Mouse (Mus musculus) liver, adult 2 months (tissue): Measurements from ENCODE around the gene Zbtb7a. TPM values are rescaled to one million over a fixed set of nuclear protein-coding genes. Genes with fewer than 3 reads are reported as not detected.
A peak's percentile ranks its signal among the peaks of the same experiment; 100 is the strongest.

Experiments used
- DNase-seq: peaks from one replicate; pipeline ENCODE4 v3.0.0-alpha.2; 2011; ENCODE audit warnings: low read depth, low spot score; ENCODE audit errors: extremely low read depth
- H3K27ac ChIP-seq: fragments of 200-500 bp; replicated peaks from 2 replicates; pipeline ENCODE4 v1.5.1; 2012; ENCODE audit warnings: low read depth, mild to moderate bottlenecking, control low read depth, inconsistent platforms, low read length; ENCODE audit not compliant: insufficient read depth
- H3K27me3 ChIP-seq: fragments of 200-500 bp; 2 replicates; pipeline ENCODE4 v1.6.1; 2012; ENCODE audit warnings: mild to moderate bottlenecking, moderate library complexity, low read length, inconsistent platforms; ENCODE audit not compliant: control insufficient read depth, insufficient read depth
- H3K36me3 ChIP-seq: fragments of 200-500 bp; 2 replicates; pipeline ENCODE4 v1.6.1; 2012; ENCODE audit warnings: low read length, inconsistent platforms; ENCODE audit not compliant: control insufficient read depth, insufficient read depth
- H3K4me1 ChIP-seq: fragments of 200-500 bp; 2 replicates; pipeline ENCODE4 v1.6.1; 2011; ENCODE audit warnings: low read length; ENCODE audit not compliant: control insufficient read depth, insufficient read depth
- H3K4me3 ChIP-seq: fragments of 200-500 bp; 2 replicates; pipeline ENCODE4 v1.5.1; 2011; ENCODE audit warnings: low read depth, mild to moderate bottlenecking, control low read depth, low read length, moderate library complexity; ENCODE audit not compliant: insufficient read depth
- H3K79me2 ChIP-seq: fragments of 200-500 bp; 2 replicates; pipeline ENCODE4 v1.6.1; 2012; ENCODE audit warnings: inconsistent platforms, mild to moderate bottlenecking, low read length, moderate library complexity; ENCODE audit not compliant: control insufficient read depth, insufficient read depth
- H3K9ac ChIP-seq: fragments of 200-500 bp; 2 replicates; pipeline ENCODE4 v1.6.1; 2012; ENCODE audit warnings: low read depth, mild to moderate bottlenecking, control low read depth, inconsistent platforms, low read length
- CTCF ChIP-seq: fragments of 200-500 bp; IDR thresholded peaks from 2 replicates; pipeline ENCODE4 v1.5.1; 2011; ENCODE audit warnings: low read depth, low read length, control low read depth
- POLR2A ChIP-seq: fragments of 200-500 bp; IDR thresholded peaks from 2 replicates; pipeline ENCODE4 v1.6.1; 2011; ENCODE audit warnings: low read length, control low read depth; ENCODE audit not compliant: insufficient read depth; ENCODE audit errors: extremely low read depth
- WGBS: fragments of 180-500 bp; shearing (Covaris S2); methylation state at CpG from one replicate; pipeline ENCODE4 v1.1.7; 2018; 5-methylcytosine and 5-hydroxymethylcytosine counted together
- polyA plus RNA-seq: library from polyadenylated mRNA; depleted of rRNA; stranded (reverse); fragments of >200 nt; gene quantifications from 2 replicates; pipeline ENCODE4 v1.2.3, GENCODE M21; 2012
- total RNA-seq: library from RNA; depleted of rRNA; stranded (reverse); fragments of >200 nt; gene quantifications from 2 replicates; pipeline ENCODE4 v1.2.3, GENCODE M21; 2014

Zbtb7a gene
- total and polyA plus RNA-seq, 2 experiments, result 10.0 to 28.6 TPM

GRCm38 (mm10) chr10:81140005-81140404, 5.0 kb downstream of the Zbtb7a start:
- no peaks in the 10 kb centered on the region for H3K27me3 ChIP-seq
- H3K4me1 ChIP-seq, result peaks cover 20% of the 10 kb centered on the region
- H3K9ac ChIP-seq, result peak overlapping the region; percentile 32
- peaks cover 4% of the 10 kb centered on the region; the same call in 1 of the 2 replicates for H3K36me3 ChIP-seq
- 13% methylated on average over 8 of the region's 8 CpGs for WGBS
- H3K27ac ChIP-seq, result peak overlapping the region; percentile 19
- peak overlapping the region; percentile 20; the same call in 1 of the 2 replicates for H3K4me3 ChIP-seq
- peak; percentile 44 for DNase-seq
- no peak for TF ChIP-seq CTCF
- no peak for TF ChIP-seq POLR2A
- peaks cover 72% of the 10 kb centered on the region for H3K79me2 ChIP-seq

GRCm38 (mm10) chr10:81140717-81141454, 5.9 kb downstream of the Zbtb7a start:
- H3K79me2 ChIP-seq, result peaks cover 80% of the 10 kb centered on the region
- TF ChIP-seq CTCF, result no peak
- TF ChIP-seq POLR2A, result no peak
- peaks cover 20% of the 10 kb centered on the region for H3K4me1 ChIP-seq
- 10% methylated on average over 10 of the region's 10 CpGs for WGBS
- H3K36me3 ChIP-seq, result peaks cover 4% of the 10 kb centered on the region; the same call in 1 of the 2 replicates
- H3K27ac ChIP-seq, result peak overlapping the region; percentile 15
- H3K9ac ChIP-seq, result peak overlapping the region; percentile 41
- H3K27me3 ChIP-seq, result no peaks in the 10 kb centered on the region
- DNase-seq, result peak; percentile 58
- peak overlapping the region; percentile 20 for H3K4me3 ChIP-seq

GRCm38 (mm10) chr10:81141455-81142210, 6.6 kb downstream of the Zbtb7a start:
- Histone ChIP-seq H3K4me1 (peaks cover 20% of the 10 kb centered on the region), H3K27ac (no peak overlapping the region)
- DNase-seq, result no peak

GRCm38 (mm10) chr10:81142551-81142981, 7.5 kb downstream of the Zbtb7a start:
- no peak overlapping the region for H3K9ac ChIP-seq
- H3K27ac ChIP-seq, result no peak overlapping the region
- H3K4me3 ChIP-seq, result no peak overlapping the region
- H3K27me3 ChIP-seq, result no peaks in the 10 kb centered on the region
- TF ChIP-seq CTCF, result no peak
- TF ChIP-seq POLR2A, result no peak
- no peak for DNase-seq
- peaks cover 20% of the 10 kb centered on the region for H3K4me1 ChIP-seq
- WGBS, result 90% methylated on average over 5 of the region's 5 CpGs
- H3K36me3 ChIP-seq, result peaks cover 5% of the 10 kb centered on the region
- H3K79me2 ChIP-seq, result peaks cover 80% of the 10 kb centered on the region

More at GRCm38 (mm10) chr10:81141455-81142210, 6.6 kb downstream of the Zbtb7a start:
- H3K4me3 ChIP-seq, result no peak overlapping the region
- no peak overlapping the region for H3K9ac ChIP-seq
- no peak for TF ChIP-seq POLR2A
- no peaks in the 10 kb centered on the region for H3K27me3 ChIP-seq
- H3K36me3 ChIP-seq, result peaks cover 4% of the 10 kb centered on the region; the same call in 1 of the 2 replicates
- H3K79me2 ChIP-seq, result peaks cover 80% of the 10 kb centered on the region
- 86% methylated on average over 7 of the region's 7 CpGs for WGBS

DNA sequence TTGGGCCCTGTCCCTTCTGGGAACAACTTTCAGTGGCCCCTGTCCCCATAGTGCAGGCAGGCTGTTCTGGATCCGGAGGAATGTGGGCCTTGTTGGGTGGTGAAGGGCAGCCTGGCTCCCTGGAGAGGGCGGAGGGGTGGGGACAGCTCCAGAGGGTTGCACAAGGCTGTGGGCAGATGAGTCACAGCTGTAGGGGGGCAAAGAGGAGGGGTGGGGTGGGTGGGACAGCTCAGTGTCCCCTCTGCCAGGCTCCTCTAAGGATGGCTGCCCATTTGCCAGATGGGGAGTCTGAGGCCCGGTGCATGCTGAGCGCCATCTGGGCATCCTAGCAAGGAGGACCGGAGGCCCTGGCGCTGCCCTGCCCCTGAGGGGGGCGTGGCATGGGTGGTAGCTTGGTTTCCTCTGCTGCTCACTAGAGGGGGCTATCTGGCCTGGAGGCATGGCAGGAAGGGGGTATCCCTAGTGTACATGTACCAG, 8.2 kb downstream of the Zbtb7a start:
- Histone ChIP-seq H3K36me3 (peaks cover 7% of the 10 kb centered on the region), H3K27me3 (no peaks in the 10 kb centered on the region), H3K9ac (no peak overlapping the region), H3K4me1 (peaks cover 20% of the 10 kb centered on the region), H3K4me3 (no peak overlapping the region), H3K27ac (no peak overlapping the region), H3K79me2 (peaks cover 78% of the 10 kb centered on the region)
- 85% methylated on average over 7 of the region's 7 CpGs for WGBS
- TF ChIP-seq CTCF, result 0 out of 2 replicates have a peak, but pooled peaks have one; percentile 2
- no peak for TF ChIP-seq POLR2A
- DNase-seq, result no peak
